In genomic region chr3:82524792-82525191, GRCm38 (mm10) we compare ENCODE assay signal across 24 mouse cellular contexts. TPM values are rescaled to one million over a fixed set of nuclear protein-coding genes. Genes with fewer than 3 reads are reported as not detected.
"Had no signal": no experiment of that assay in that cellular context is flagged by ENCODE, and none has a peak within 500 bp of the region (broad histone marks: within the 10 kb centered on the region; RNA-seq: fewer than 3 reads in every experiment).

No protein-coding gene starts in this region.

- ATAC-seq: forebrain, embryonic 13.5 days; forebrain, embryonic 14.5 days; forebrain, embryonic 15.5 days; forebrain, embryonic 16.5 days; forebrain, postnatal 0 days had no signal

- DNase-seq: cerebellum, adult 8-10 months; cerebellum, adult 9-10 months; cerebellum, adult 9-11 months; cerebellum, postnatal 10 days; cerebellum, postnatal 14 days; cerebellum, postnatal 25 days; cerebellum, postnatal 36 days; embryo, embryonic 11 days; forebrain, postnatal 0 days; gastrocnemius, adult 2 months; gastrocnemius, postnatal 10 days; gastrocnemius, postnatal 14 days; gastrocnemius, postnatal 25 days; gastrocnemius, postnatal 36 days; heart, adult 11 months; heart, adult 18-20 months; heart, adult 2 months had no signal

RNA-seq across cellular contexts. Expression of gene Npy2r, which starts 23.1 kb away (rescaled TPM):
- polyA plus RNA-seq: embryonic facial prominence, embryonic 11.5 days; erythroblast, embryonic 14.5 days; forebrain, embryonic 10.5 days had no signal
